Mouse (Mus musculus): ENCODE results near the gene Chchd4. TPM values are rescaled to one million over a fixed set of nuclear protein-coding genes. Genes with fewer than 3 reads are reported as not detected.

Gene Chchd4
- polyA plus RNA-seq, 1 experiment from 2014 or later = 30.3 TPM

DNA sequence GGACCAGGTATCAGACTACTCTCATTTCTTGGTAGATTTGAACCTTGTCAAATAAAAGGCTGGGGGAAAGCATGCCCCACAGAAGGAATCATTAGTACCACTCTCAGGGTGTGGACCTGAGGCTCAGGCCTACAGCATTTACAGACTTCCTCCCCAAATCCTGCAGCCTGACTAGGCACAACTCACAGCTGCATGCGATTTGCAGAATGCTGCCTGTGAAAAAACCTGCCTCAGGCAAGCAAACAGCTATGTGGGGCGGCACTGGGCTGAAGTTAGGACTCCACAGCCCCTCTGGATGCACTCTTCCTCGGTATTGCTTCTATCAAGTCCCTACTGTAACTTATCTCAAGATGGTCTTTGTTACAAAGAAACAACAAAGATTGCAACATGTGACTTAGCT is 34.7 kb upstream of the Chchd4 start:
- ATAC-seq = no peak
- Histone ChIP-seq H3K9ac (ENCODE audit: low read length) (no peak overlapping the region), H3K27me3 (replicated peaks; ENCODE audit: control insufficient read depth, insufficient read depth, low read length) (no peaks in the 10 kb centered on the region), H3K27ac (ENCODE audit: low read depth, low read length) (no peak overlapping the region), H3K4me1 (ENCODE audit: control insufficient read depth, insufficient read depth, low read length) (no peaks in the 10 kb centered on the region), H3K4me2 (ENCODE audit: low read length) (no peak overlapping the region), H3K36me3 (ENCODE audit: control insufficient read depth, insufficient read depth, low read length) (peaks cover 65% of the 10 kb centered on the region), H3K4me3 (ENCODE audit: low read depth, low read length) (no peak overlapping the region), H3K9me3 (replicated peaks; ENCODE audit: control insufficient read depth, low read length) (no peaks in the 10 kb centered on the region)
- no peak for DNase-seq (ENCODE audit: low spot score)
- WGBS = 86% methylated on average over 3 of the region's 3 CpGs

DNA sequence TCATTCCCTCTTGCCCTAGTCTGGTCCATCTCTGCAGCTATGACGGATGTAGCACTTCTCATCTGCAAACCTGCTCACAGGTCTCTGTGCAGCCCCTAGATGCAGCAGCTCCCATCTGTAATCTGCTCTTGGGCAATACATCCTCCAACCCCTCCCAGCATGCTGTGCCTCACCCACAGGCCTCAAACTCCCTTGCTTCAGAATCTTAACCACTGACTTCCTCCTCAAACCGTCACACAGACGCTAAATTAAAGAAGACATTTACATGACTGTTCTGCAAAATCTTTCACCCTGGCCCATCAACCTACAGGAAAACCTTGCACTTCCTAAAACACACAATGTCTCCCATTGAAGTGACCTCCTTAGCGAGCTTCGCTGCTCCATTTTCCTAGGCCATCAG is 32.7 kb upstream of the Chchd4 start:
- H3K27ac ChIP-seq (ENCODE audit: low read depth, low read length) = no peak overlapping the region
- H3K36me3 ChIP-seq (ENCODE audit: control insufficient read depth, insufficient read depth, low read length) = peaks cover 84% of the 10 kb centered on the region
- no peak overlapping the region for H3K4me3 ChIP-seq (ENCODE audit: low read depth, low read length)
- no peaks in the 10 kb centered on the region for H3K27me3 ChIP-seq (replicated peaks; ENCODE audit: control insufficient read depth, insufficient read depth, low read length)
- no peak overlapping the region for H3K9ac ChIP-seq (ENCODE audit: low read length)
- ATAC-seq (no peak), DNase-seq (ENCODE audit: low spot score) (no peak)
- no peak overlapping the region for H3K4me2 ChIP-seq (ENCODE audit: low read length)
- 91% methylated on average over 5 of the region's 5 CpGs for WGBS
- H3K9me3 ChIP-seq (replicated peaks; ENCODE audit: control insufficient read depth, low read length) = no peaks in the 10 kb centered on the region
- H3K4me1 ChIP-seq (ENCODE audit: control insufficient read depth, insufficient read depth, low read length) = no peaks in the 10 kb centered on the region

DNA sequence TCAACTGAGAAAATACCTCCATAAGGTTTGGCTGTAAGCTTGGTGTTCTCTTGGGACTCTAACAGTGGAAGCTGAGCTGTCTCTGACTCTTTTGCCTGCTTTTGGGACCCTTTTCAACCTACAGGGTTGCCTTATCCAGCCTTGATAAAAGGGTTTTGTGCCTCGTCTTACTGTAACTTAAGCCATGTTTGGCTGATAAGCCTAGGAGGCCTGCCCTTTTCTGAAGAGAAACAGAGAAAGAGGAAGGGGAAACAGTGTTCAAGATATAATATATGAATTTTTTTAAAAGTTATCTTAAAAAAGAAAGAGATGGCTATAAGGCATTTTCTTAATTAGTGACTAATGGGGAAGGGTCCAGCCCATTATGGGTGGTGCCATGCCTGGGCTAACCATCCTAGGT is 30.0 kb upstream of the Chchd4 start:
- ATAC-seq (no peak), DNase-seq (ENCODE audit: low spot score) (no peak)
- Histone ChIP-seq H3K4me3 (ENCODE audit: low read depth, low read length) (no peak overlapping the region), H3K9me3 (replicated peaks; ENCODE audit: control insufficient read depth, low read length) (no peaks in the 10 kb centered on the region), H3K4me1 (ENCODE audit: control insufficient read depth, insufficient read depth, low read length) (no peaks in the 10 kb centered on the region), H3K36me3 (ENCODE audit: control insufficient read depth, insufficient read depth, low read length) (peaks cover 99% of the 10 kb centered on the region), H3K4me2 (ENCODE audit: low read length) (no peak overlapping the region), H3K27ac (ENCODE audit: low read depth, low read length) (no peak overlapping the region), H3K9ac (ENCODE audit: low read length) (no peak overlapping the region), H3K27me3 (replicated peaks; ENCODE audit: control insufficient read depth, insufficient read depth, low read length) (no peaks in the 10 kb centered on the region)
- WGBS = 74% methylated on average over 1 of the region's 1 CpGs

GRCm38 (mm10) chr6:91494526-91494925 is 21.2 kb upstream of the Chchd4 start:
- WGBS = 92% methylated on average over 8 of the region's 8 CpGs
- Histone ChIP-seq H3K4me3 (ENCODE audit: low read depth, low read length) (no peak overlapping the region), H3K36me3 (ENCODE audit: control insufficient read depth, insufficient read depth, low read length) (peaks cover 96% of the 10 kb centered on the region), H3K27ac (ENCODE audit: low read depth, low read length) (no peak overlapping the region), H3K27me3 (replicated peaks; ENCODE audit: control insufficient read depth, insufficient read depth, low read length) (no peaks in the 10 kb centered on the region), H3K9me3 (replicated peaks; ENCODE audit: control insufficient read depth, low read length) (no peaks in the 10 kb centered on the region), H3K9ac (ENCODE audit: low read length) (no peak overlapping the region), H3K4me1 (ENCODE audit: control insufficient read depth, insufficient read depth, low read length) (no peaks in the 10 kb centered on the region), H3K4me2 (ENCODE audit: low read length) (no peak overlapping the region)
- DNase-seq (ENCODE audit: low spot score) = no peak
- no peak for ATAC-seq

- ATAC-seq (no peak), DNase-seq (ENCODE audit: low spot score) (no peak)
- Histone ChIP-seq H3K4me3 (ENCODE audit: low read depth, low read length) (no peak overlapping the region), H3K9ac (ENCODE audit: low read length) (no peak overlapping the region), H3K4me2 (ENCODE audit: low read length) (no peak overlapping the region), H3K27me3 (replicated peaks; ENCODE audit: control insufficient read depth, insufficient read depth, low read length) (no peaks in the 10 kb centered on the region), H3K9me3 (replicated peaks; ENCODE audit: control insufficient read depth, low read length) (no peaks in the 10 kb centered on the region), H3K36me3 (ENCODE audit: control insufficient read depth, insufficient read depth, low read length) (peaks cover 95% of the 10 kb centered on the region), H3K27ac (ENCODE audit: low read depth, low read length) (no peak overlapping the region), H3K4me1 (ENCODE audit: control insufficient read depth, insufficient read depth, low read length) (no peaks in the 10 kb centered on the region)
- 92% methylated on average over 10 of the region's 10 CpGs for WGBS
Measured at GRCm38 (mm10) chr6:91493053-91493452, 19.7 kb upstream of the Chchd4 start.

DNA sequence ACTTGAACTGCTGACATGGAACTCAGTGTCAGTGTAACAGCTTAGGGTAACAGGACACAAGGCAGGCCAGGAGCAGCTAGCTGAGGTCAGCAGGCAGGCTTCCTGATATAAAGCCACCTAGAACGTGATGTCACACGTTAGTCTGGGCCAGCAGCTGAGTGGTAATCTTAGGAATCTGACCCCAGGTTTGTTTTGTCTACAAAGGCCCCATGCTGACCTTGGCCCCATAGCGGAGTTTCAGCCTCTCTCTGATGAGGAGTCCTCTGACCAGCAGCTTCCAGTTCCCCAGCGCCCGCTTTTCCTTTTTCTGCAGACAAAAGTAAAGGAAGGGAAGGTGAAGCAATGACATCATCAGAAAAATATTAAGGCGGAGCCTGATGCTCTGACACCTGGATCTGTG is 17.7 kb upstream of the Chchd4 start:
- Histone ChIP-seq H3K4me1 (ENCODE audit: control insufficient read depth, insufficient read depth, low read length) (no peaks in the 10 kb centered on the region), H3K9me3 (replicated peaks; ENCODE audit: control insufficient read depth, low read length) (no peaks in the 10 kb centered on the region), H3K4me3 (ENCODE audit: low read depth, low read length) (no peak overlapping the region), H3K4me2 (ENCODE audit: low read length) (no peak overlapping the region), H3K9ac (ENCODE audit: low read length) (no peak overlapping the region), H3K27ac (ENCODE audit: low read depth, low read length) (no peak overlapping the region), H3K36me3 (ENCODE audit: control insufficient read depth, insufficient read depth, low read length) (peaks cover 95% of the 10 kb centered on the region), H3K27me3 (replicated peaks; ENCODE audit: control insufficient read depth, insufficient read depth, low read length) (no peaks in the 10 kb centered on the region)
- no peak for DNase-seq (ENCODE audit: low spot score)
- ATAC-seq = no peak
- 73% methylated on average over 6 of the region's 6 CpGs for WGBS

DNA sequence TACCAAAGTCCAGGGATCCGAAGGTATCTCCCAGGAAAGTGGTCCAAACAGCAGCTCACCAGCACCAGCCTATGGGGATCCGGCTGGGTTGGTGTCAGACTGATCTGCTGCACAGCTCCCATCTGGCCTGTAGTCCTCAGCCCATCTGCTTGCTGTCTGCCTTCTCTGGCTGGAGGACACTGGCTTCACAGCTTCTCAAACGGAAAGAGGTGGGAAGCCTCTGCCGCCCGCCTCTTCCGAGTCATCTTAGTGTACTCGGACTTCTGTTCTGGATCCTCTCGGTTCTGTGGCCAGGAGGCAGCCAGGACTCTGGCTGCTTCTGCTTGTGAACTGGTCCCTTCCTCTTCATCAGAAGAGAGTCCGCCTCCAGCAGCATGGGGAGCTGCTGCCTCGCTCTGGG is 16.5 kb upstream of the Chchd4 start:
- no peaks in the 10 kb centered on the region for H3K9me3 ChIP-seq (replicated peaks; ENCODE audit: control insufficient read depth, low read length)
- ATAC-seq = no peak
- no peak overlapping the region for H3K9ac ChIP-seq (ENCODE audit: low read length)
- no peaks in the 10 kb centered on the region for H3K4me1 ChIP-seq (ENCODE audit: control insufficient read depth, insufficient read depth, low read length)
- H3K27me3 ChIP-seq (replicated peaks; ENCODE audit: control insufficient read depth, insufficient read depth, low read length) = no peaks in the 10 kb centered on the region
- WGBS = 83% methylated on average over 10 of the region's 10 CpGs
- DNase-seq (ENCODE audit: low spot score) = no peak
- no peak overlapping the region for H3K4me3 ChIP-seq (ENCODE audit: low read depth, low read length)
- no peak overlapping the region for H3K27ac ChIP-seq (ENCODE audit: low read depth, low read length)
- H3K36me3 ChIP-seq (ENCODE audit: control insufficient read depth, insufficient read depth, low read length) = peaks cover 96% of the 10 kb centered on the region
- H3K4me2 ChIP-seq (ENCODE audit: low read length) = no peak overlapping the region

GRCm38 (mm10) chr6:91488496-91489212 is 15.3 kb upstream of the Chchd4 start:
- DNase-seq (ENCODE audit: low spot score) (no peak), ATAC-seq (no peak)
- H3K27ac ChIP-seq (ENCODE audit: low read depth, low read length) = no peak overlapping the region
- peaks cover 98% of the 10 kb centered on the region for H3K36me3 ChIP-seq (ENCODE audit: control insufficient read depth, insufficient read depth, low read length)
- no peaks in the 10 kb centered on the region for H3K27me3 ChIP-seq (replicated peaks; ENCODE audit: control insufficient read depth, insufficient read depth, low read length)
- no peak overlapping the region for H3K4me3 ChIP-seq (ENCODE audit: low read depth, low read length)
- H3K9me3 ChIP-seq (replicated peaks; ENCODE audit: control insufficient read depth, low read length) = no peaks in the 10 kb centered on the region
- no peak overlapping the region for H3K9ac ChIP-seq (ENCODE audit: low read length)
- no peak overlapping the region for H3K4me2 ChIP-seq (ENCODE audit: low read length)
- WGBS = 88% methylated on average over 9 of the region's 9 CpGs
- H3K4me1 ChIP-seq (ENCODE audit: control insufficient read depth, insufficient read depth, low read length) = no peaks in the 10 kb centered on the region

GRCm38 (mm10) chr6:91486736-91487453 is 13.5 kb upstream of the Chchd4 start:
- Histone ChIP-seq H3K9ac (ENCODE audit: low read length) (no peak overlapping the region), H3K36me3 (ENCODE audit: control insufficient read depth, insufficient read depth, low read length) (peaks cover 99% of the 10 kb centered on the region), H3K27ac (ENCODE audit: low read depth, low read length) (no peak overlapping the region), H3K4me2 (ENCODE audit: low read length) (no peak overlapping the region), H3K4me3 (ENCODE audit: low read depth, low read length) (no peak overlapping the region), H3K27me3 (replicated peaks; ENCODE audit: control insufficient read depth, insufficient read depth, low read length) (no peaks in the 10 kb centered on the region), H3K9me3 (replicated peaks; ENCODE audit: control insufficient read depth, low read length) (no peaks in the 10 kb centered on the region), H3K4me1 (ENCODE audit: control insufficient read depth, insufficient read depth, low read length) (no peaks in the 10 kb centered on the region)
- 94% methylated on average over 15 of the region's 15 CpGs for WGBS
- ATAC-seq (no peak), DNase-seq (ENCODE audit: low spot score) (no peak)
